Mouse (Mus musculus): ENCODE data around the gene As3mt. TPM values are rescaled to one million over a fixed set of nuclear protein-coding genes. Genes with fewer than 3 reads are reported as not detected.
"Not testable (repeated sequence)": the region's sequence is repeated elsewhere in the genome, so short reads cannot be mapped to it uniquely, and the experiment has no call there.

As3mt gene
- polyA plus RNA-seq, 1 experiment from 2014 or later, result 8.0 TPM

- H3K4me3 ChIP-seq (ENCODE audit: inconsistent target), result no peak overlapping the region
- no peak overlapping the region for H3K27ac ChIP-seq
- H3K36me3 ChIP-seq (ENCODE audit: inconsistent target), result no peaks in the 10 kb centered on the region
- no peaks in the 10 kb centered on the region for H3K79me2 ChIP-seq (ENCODE audit: inconsistent target)
- WGBS (ENCODE audit: missing documents), result 56% methylated on average over 4 of the region's 4 CpGs
Observed at GRCm38 (mm10) chr19:46718150-46718549, 10.9 kb downstream of the As3mt start.

GRCm38 (mm10) chr19:46724411-46724810 is 17.2 kb downstream of the As3mt start:
- no peak overlapping the region for H3K27ac ChIP-seq
- H3K4me3 ChIP-seq (ENCODE audit: inconsistent target), result no peak overlapping the region
- no peaks in the 10 kb centered on the region for H3K36me3 ChIP-seq (ENCODE audit: inconsistent target)
- WGBS (ENCODE audit: missing documents), result 94% methylated on average over 9 of the region's 11 CpGs
- H3K79me2 ChIP-seq (ENCODE audit: inconsistent target), result no peaks in the 10 kb centered on the region

- H3K4me3 ChIP-seq (ENCODE audit: inconsistent target), result no peak overlapping the region
- WGBS (ENCODE audit: missing documents), result 100% methylated on average over 7 of the region's 8 CpGs
- no peaks in the 10 kb centered on the region for H3K79me2 ChIP-seq (ENCODE audit: inconsistent target)
- no peak overlapping the region for H3K27ac ChIP-seq
- H3K36me3 ChIP-seq (ENCODE audit: inconsistent target), result no peaks in the 10 kb centered on the region
Observed at GRCm38 (mm10) chr19:46726142-46726541, 18.9 kb downstream of the As3mt start.

- 92% methylated on average over 8 of the region's 8 CpGs for WGBS (ENCODE audit: missing documents)
- H3K4me3 ChIP-seq (ENCODE audit: inconsistent target), result no peak overlapping the region
- H3K79me2 ChIP-seq (ENCODE audit: inconsistent target), result no peaks in the 10 kb centered on the region
- H3K36me3 ChIP-seq (ENCODE audit: inconsistent target), result no peaks in the 10 kb centered on the region
- no peak overlapping the region for H3K27ac ChIP-seq
Observed at GRCm38 (mm10) chr19:46727140-46727736, 20.0 kb downstream of the As3mt start.

GRCm38 (mm10) chr19:46727945-46728540 is 20.8 kb downstream of the As3mt start:
- no peaks in the 10 kb centered on the region for H3K79me2 ChIP-seq (ENCODE audit: inconsistent target)
- no peak overlapping the region for H3K27ac ChIP-seq
- WGBS (ENCODE audit: missing documents), result 80% methylated on average over 11 of the region's 11 CpGs
- H3K36me3 ChIP-seq (ENCODE audit: inconsistent target), result no peaks in the 10 kb centered on the region
- no peak overlapping the region for H3K4me3 ChIP-seq (ENCODE audit: inconsistent target)

GRCm38 (mm10) chr19:46728909-46729308 is 21.7 kb downstream of the As3mt start:
- 67% methylated on average over 3 of the region's 3 CpGs for WGBS (ENCODE audit: missing documents)

GRCm38 (mm10) chr19:46731351-46731750 is 24.1 kb downstream of the As3mt start:
- Histone ChIP-seq H3K79me2 (ENCODE audit: inconsistent target) (no peaks in the 10 kb centered on the region), H3K27ac (no peak overlapping the region), H3K4me3 (ENCODE audit: inconsistent target) (no peak overlapping the region), H3K36me3 (ENCODE audit: inconsistent target) (no peaks in the 10 kb centered on the region)
- WGBS (ENCODE audit: missing documents), result 95% methylated on average over 10 of the region's 10 CpGs

More at GRCm38 (mm10) chr19:46728909-46729308, 21.7 kb downstream of the As3mt start:
- no peak overlapping the region for H3K4me3 ChIP-seq (ENCODE audit: inconsistent target)
- no peaks in the 10 kb centered on the region for H3K79me2 ChIP-seq (ENCODE audit: inconsistent target)
- no peak overlapping the region for H3K27ac ChIP-seq
- no peaks in the 10 kb centered on the region for H3K36me3 ChIP-seq (ENCODE audit: inconsistent target)

GRCm38 (mm10) chr19:46732673-46733072 is 25.4 kb downstream of the As3mt start:
- not testable (repeated sequence) for H3K4me3 ChIP-seq (ENCODE audit: inconsistent target); H3K27ac ChIP-seq; H3K36me3 ChIP-seq (ENCODE audit: inconsistent target); H3K79me2 ChIP-seq (ENCODE audit: inconsistent target)
- 86% methylated on average over 5 of the region's 5 CpGs for WGBS (ENCODE audit: missing documents)

- no peak overlapping the region for H3K27ac ChIP-seq
- WGBS (ENCODE audit: missing documents), result 100% methylated on average over 6 of the region's 7 CpGs
- no peak overlapping the region for H3K4me3 ChIP-seq (ENCODE audit: inconsistent target)
- no peaks in the 10 kb centered on the region for H3K36me3 ChIP-seq (ENCODE audit: inconsistent target)
- H3K79me2 ChIP-seq (ENCODE audit: inconsistent target), result no peaks in the 10 kb centered on the region
Observed at GRCm38 (mm10) chr19:46733626-46734025, 26.4 kb downstream of the As3mt start.

- no peaks in the 10 kb centered on the region for H3K36me3 ChIP-seq (ENCODE audit: inconsistent target)
- WGBS (ENCODE audit: missing documents), result 74% methylated on average over 4 of the region's 5 CpGs
- no peak overlapping the region for H3K27ac ChIP-seq
- no peaks in the 10 kb centered on the region for H3K79me2 ChIP-seq (ENCODE audit: inconsistent target)
- no peak overlapping the region for H3K4me3 ChIP-seq (ENCODE audit: inconsistent target)
Observed at GRCm38 (mm10) chr19:46735241-46735640, 28.0 kb downstream of the As3mt start.

- no peak overlapping the region for H3K4me3 ChIP-seq (ENCODE audit: inconsistent target)
- H3K27ac ChIP-seq, result no peak overlapping the region
- 67% methylated on average over 7 of the region's 7 CpGs for WGBS (ENCODE audit: missing documents)
- no peaks in the 10 kb centered on the region for H3K36me3 ChIP-seq (ENCODE audit: inconsistent target)
- H3K79me2 ChIP-seq (ENCODE audit: inconsistent target), result no peaks in the 10 kb centered on the region
Observed at GRCm38 (mm10) chr19:46737106-46737505, 29.8 kb downstream of the As3mt start.

GRCm38 (mm10) chr19:46740341-46741008 is 33.2 kb downstream of the As3mt start:
- H3K36me3 ChIP-seq (ENCODE audit: inconsistent target), result no peaks in the 10 kb centered on the region

GRCm38 (mm10) chr19:46741574-46741973 is 34.3 kb downstream of the As3mt start:
- Histone ChIP-seq H3K4me3 (ENCODE audit: inconsistent target) (no peak overlapping the region), H3K79me2 (ENCODE audit: inconsistent target) (no peaks in the 10 kb centered on the region), H3K36me3 (ENCODE audit: inconsistent target) (no peaks in the 10 kb centered on the region), H3K27ac (no peak overlapping the region)
- 68% methylated on average over 5 of the region's 6 CpGs for WGBS (ENCODE audit: missing documents)

More at GRCm38 (mm10) chr19:46740341-46741008, 33.2 kb downstream of the As3mt start:
- Histone ChIP-seq H3K27ac (no peak overlapping the region), H3K4me3 (ENCODE audit: inconsistent target) (no peak overlapping the region), H3K79me2 (ENCODE audit: inconsistent target) (no peaks in the 10 kb centered on the region)
- 62% methylated on average over 7 of the region's 7 CpGs for WGBS (ENCODE audit: missing documents)

GRCm38 (mm10) chr19:46744681-46745080 is 37.4 kb downstream of the As3mt start:
- no peak overlapping the region for H3K27ac ChIP-seq
- no peaks in the 10 kb centered on the region for H3K36me3 ChIP-seq (ENCODE audit: inconsistent target)
- no peak overlapping the region for H3K4me3 ChIP-seq (ENCODE audit: inconsistent target)
- WGBS (ENCODE audit: missing documents), result 91% methylated on average over 9 of the region's 9 CpGs
- no peaks in the 10 kb centered on the region for H3K79me2 ChIP-seq (ENCODE audit: inconsistent target)

GRCm38 (mm10) chr19:46747799-46748198 is 40.5 kb downstream of the As3mt start:
- Histone ChIP-seq H3K36me3 (ENCODE audit: inconsistent target) (no peaks in the 10 kb centered on the region), H3K4me3 (ENCODE audit: inconsistent target) (no peak overlapping the region), H3K79me2 (ENCODE audit: inconsistent target) (no peaks in the 10 kb centered on the region), H3K27ac (no peak overlapping the region)
- WGBS (ENCODE audit: missing documents), result 52% methylated on average over 3 of the region's 3 CpGs
